Mouse (Mus musculus) gastrocnemius, postnatal 10 days (tissue): ENCODE measurements around the gene Gm28539. TPM values are rescaled to one million over a fixed set of nuclear protein-coding genes. Genes with fewer than 3 reads are reported as not detected.
"Not testable (repeated sequence)": the region's sequence is repeated elsewhere in the genome, so short reads cannot be mapped to it uniquely, and the experiment has no call there.

Source experiments
- DNase-seq: peaks from one replicate; pipeline ENCODE4 v3.0.0; 2021; ENCODE audit warnings: mixed read lengths
- total RNA-seq, 2 experiments: library from RNA; stranded (reverse); gene quantifications; 2 replicates each; pipeline ENCODE4 v1.2.3; 2021

Gm28539 gene
- total RNA-seq, 2 experiments from 2014 or later = 4.8 to 5.5 TPM

DNA sequence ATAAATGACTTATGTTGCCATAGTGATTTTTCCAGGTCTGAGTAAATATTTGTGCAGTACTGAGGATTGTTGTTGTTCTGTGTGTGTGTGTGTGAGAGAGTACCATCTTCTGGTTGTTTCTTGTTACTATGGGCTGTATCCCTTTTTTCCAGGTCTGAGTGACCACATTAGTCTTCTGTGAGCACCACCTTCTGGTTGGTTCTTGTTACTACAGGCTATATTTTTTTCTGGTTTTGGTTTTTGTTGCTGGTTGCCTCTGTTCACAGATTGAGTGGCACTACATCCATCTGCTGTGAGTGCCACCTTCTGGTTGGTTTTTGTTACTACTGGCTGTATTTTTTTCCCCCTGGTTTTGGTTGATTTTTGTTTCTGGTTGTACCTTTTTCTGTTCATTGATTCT lies 22.2 kb downstream of the Gm28539 start:
- DNase-seq = no peak

DNA sequence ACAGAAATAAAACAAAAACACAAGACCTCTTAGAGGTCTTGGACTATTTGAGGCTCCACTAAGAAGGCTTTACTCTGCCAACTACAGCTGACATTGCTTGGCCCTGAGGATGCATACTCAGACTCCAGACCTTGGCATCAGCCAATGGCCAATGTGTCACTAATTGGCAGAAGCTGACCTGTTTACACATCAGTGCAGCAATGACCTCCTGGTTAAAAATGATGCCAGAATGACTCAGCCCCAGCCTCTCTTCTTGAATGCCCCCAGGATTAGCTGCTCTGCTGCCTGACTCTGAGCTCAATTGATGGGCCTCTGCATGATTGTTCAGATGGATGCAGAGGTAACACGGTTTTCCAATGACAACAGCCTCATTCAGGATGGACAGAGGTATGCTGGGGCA lies 23.8 kb downstream of the Gm28539 start:
- peak; percentile 12 for DNase-seq

DNA sequence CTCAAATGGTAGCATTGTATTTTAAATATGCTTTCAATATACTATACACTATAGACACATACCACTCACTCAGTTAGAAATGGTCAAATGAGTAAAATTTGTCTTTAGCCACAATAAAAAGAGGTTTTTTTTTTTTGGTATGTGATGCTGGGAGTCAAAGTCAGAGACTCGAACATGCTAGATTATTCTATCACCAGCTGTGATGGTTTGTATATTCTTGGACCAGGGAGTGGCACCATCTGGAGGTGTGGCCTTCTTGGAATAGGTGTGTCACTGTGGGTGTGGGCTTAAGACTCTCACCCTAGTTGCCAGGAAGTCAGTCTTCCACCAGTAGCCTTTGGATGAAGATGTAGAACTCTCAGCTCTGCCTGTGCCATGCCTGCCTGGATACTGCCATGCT lies 34.1 kb downstream of the Gm28539 start:
- not testable (repeated sequence) for DNase-seq

DNA sequence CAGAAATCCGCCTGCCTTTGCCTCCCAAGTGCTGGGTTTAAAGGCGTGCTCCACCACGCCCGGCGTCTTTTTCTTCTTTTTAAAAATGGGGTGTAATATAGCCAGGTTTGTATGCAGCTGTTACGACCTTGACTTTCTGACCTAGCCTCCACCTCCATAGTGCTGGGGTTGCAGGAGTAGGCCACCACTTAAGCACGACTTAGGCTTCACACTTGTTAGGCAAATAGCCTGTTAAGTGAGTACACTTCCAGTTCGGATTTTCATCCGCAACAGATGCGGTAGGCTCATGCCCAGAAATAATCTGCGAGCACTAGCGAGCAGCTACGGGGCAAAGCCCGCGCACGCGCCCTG lies 39.7 kb downstream of the Gm28539 start:
- no peak for DNase-seq

DNA sequence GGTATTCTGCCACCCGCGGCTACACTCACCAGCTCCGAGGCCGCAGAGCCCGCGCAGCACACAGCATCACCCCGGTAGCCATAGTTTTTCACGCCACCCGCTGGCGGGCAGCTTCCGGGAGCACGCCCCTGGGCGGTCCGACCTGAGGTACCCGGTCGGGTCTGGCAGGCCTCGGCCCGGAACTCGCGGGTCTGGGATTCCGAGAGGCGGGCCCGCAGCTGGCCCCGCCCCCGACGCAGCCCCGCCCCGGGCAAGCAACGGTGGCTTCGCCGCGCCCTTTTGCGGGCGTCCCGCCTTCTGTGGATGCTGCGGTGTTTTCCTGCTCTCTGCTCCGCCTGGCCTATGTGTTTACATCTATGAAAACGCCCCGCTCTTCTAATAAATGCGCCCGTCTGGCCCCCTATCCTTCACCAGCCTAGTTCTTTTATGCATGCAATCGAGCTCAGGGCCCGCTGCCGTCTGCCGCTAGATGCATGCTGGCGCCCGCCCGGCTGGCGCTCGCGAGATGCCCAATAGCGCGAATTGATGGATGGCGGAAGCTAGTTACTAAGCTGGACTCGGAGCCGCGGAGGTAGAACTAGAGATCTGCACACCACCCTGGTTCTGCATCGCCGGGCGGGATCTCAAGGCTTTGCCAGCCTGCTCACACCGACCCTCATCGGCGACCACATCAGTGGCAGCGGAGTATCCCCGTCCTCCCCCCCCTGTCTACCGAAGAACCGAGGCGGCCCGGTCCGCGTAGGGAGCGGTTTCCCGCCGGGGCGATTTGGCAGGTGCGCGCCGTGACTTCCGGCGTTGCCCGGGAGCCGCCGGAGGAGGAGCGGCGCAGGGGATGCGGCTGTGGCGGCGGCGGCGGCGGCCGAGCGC lies 40.3 kb downstream of the Gm28539 start, which contains the start of the genes Mrpl40 and Hira:
Gene Mrpl40, minus strand, starts transcription at position 421 of the 867 bp plus-strand sequence.
Gene Hira, plus strand, starts transcription at position 596 of the 867 bp plus-strand sequence.
- DNase-seq = peak; percentile 94

DNA sequence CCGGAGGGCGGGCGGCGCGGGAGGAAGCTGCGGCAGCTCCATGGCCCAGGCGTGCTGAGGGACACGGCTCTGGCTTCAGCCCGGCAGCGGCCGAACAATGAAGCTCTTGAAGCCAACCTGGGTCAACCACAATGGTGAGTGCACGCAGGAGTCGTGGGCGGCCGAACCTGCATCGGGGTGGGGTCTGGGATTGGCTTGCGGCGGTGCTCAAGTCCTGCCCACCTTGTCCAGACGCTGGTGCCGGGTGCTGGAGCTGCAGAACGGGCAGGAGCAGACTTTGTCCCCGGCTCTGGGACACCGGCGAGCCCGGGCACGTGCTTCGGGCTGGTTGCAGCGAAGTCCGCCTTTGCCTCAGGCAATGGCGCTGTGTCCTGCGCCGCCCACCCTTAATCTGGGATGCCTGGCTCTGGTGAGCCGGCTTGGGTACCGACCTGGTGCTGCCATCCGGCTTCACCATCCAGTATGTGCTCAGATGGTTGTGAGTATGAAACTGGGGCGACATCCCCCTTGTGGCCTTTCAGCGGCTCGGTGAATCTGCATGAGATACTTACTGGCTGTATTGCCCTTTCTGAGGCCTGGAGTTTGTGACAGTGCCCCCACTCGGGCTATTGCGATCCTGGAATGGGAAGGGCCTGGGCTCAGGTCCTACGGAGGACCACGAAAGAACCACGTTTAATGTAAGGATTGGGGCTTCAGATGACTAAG lies 41.2 kb downstream of the Gm28539 start:
- DNase-seq = peak; percentile 40

DNA sequence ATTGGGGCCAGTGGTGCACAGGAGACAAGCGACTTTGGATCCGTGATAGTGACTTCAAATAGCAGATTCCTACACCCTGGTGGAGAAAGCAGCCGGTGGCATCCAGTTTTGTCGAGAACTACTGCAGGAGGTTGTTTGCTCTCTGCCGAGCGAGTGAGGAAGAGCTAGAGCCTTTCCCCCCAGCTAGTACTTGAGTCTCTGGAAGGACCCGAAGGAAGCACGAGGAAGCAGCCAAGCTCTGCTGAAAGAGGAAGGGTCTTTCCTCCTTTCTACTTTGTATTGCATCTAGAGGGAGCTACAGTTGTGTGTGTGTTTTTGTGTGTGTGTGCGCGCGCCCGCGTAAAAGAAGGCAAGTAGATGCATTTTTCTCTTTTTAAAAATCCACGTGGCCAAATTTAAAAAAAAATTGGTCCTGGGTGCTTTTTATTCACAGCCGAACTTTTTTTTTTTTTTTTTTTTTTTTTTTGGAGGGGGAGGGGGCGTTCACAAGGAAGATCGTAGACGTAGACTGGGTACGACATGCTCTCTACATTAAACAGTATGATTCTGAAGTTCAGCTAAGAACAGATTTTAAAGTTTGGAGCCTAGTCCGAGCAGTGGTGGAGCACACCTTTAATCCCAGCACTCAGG lies 41.8 kb downstream of the Gm28539 start:
- peak; percentile 4 for DNase-seq

DNA sequence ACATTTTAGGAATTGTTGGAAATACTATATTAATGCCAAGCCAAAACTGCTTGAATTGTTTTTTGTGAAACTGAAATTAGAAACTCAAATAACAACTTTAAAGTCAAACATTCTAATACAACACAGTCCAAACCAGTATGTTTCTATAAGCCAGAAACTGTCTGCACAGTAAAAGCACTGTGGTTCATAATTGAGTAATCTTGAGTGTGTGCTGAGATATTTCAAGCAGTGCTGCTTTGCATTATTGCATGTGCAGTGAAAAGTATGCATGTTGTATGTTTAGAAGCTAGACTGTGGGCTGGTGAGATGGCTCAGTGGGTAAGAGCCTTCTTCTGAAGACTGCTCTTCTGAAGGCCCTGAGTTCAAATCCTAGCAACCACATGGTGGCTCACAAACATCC lies 47.7 kb downstream of the Gm28539 start:
- DNase-seq = no peak

DNA sequence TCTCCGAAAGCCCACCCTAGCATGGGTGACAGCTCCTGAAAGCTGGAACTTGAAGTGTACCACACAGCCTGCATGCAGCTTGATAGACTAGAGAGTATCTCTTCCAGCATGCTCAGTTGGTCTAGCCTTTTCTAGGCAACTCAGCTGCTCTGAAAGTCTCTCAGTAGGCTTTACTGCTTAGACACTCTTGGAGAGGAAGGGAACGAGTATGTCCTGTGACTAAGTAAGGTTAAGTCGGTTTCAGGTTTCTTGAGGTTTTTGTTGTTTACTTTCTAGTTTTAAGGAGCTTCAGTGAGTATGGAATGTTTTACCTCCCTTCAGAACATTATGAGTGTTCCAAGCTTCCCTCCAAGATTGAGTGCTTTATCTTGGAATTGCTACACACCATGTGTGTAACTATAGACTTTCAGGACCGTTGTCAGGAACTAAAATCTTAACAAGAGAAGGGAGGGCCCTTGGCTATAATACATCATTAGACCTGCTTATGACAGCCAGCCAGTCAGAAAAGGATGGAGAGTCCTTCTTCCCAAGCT lies 57.5 kb downstream of the Gm28539 start:
- DNase-seq = no peak

DNA sequence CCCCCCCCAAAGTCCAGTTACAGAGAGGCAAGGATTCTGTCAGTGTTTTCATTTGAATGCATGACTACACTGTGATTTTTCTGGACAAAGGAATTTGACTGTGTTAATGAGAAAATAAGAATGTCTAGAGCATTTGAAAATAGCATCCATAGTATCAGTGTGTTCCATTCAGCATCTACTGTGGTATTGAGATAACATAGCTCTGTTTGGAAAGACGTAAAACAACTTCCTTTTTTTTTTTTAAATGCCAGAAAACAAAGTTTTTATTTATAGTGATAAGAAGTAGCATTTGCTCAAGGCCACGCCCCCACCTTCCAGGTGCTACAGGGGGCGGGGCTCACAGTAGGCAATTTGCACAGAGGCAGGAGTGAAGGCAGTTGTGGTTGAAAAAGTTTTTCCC lies 58.9 kb downstream of the Gm28539 start:
- no peak for DNase-seq

DNA sequence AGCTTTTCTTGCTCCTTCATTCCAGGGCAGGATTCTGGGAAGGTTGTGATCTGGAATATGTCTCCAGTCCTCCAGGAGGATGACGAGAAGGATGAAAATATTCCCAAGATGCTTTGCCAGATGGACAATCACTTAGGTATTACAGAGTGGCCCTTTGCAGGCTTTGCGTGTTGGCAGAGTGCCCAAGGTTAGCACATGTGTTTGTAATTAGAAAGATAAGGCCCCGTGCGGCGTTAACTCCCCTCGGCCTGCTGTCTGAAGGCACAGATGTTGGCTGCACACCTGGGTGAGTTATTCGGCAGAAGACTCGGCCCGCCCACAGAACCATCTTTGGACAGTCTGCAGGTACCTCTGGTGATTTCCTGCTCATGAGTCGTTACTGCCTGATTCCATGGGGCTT lies 60.0 kb downstream of the Gm28539 start:
- peak; percentile 23 for DNase-seq

DNA sequence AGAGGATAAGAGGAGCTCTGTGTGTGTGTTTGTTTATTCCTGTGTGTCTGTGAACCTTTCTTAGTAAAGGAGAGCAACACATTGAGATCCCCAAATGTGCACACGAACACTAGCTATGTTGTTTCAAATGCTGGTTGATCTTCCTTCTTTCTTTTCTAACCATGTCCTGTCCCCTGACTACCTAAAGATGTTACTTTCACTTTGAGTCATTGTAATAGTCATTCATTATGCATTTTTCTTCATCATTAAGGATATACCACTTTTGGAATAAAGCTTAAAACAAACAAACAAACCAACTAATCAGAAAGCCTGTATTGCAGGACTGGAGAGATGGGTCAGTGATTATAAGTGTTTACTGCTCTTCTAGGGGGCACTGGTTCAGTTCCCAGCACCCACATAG lies 69.3 kb downstream of the Gm28539 start:
- DNase-seq = no peak

DNA sequence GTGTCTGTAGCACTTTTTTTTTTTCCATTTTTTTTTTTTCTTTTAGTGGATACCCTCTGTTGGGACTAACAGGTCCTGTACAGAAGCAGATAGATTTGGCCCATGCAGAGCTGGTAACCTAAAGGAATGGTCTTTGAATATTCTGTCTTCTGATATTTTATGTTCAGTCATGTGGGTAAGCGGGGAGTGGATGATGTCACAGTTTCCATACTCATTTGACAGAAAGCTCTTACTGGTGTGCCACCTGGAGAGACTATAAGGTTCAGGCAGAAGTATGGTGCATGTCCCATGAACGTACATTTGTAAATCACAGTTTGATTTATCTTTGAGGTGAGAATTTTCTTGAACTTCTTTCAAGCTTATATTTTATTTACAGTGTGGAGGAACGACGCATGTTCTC lies 79.7 kb downstream of the Gm28539 start:
- no peak for DNase-seq

DNA sequence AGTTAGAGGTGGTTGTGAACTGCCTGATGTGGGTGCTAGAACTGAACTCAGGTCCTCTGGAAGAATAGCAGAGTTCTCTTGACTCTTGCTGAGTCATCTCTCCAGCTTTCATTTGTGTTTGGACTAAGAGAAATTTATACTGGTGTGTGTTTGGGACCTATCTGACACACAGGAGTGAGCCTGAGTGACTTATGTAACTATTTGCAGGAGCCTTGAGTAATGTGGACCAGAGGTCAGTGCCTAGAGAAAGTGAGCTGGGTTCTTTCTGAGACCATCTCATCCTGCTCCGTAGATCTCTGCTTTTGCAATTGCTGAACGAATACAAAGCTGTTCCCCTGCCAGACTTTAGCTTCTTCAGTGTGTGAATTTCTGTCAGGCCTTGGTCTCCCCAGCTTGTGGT lies 85.4 kb downstream of the Gm28539 start:
- DNase-seq = no peak

DNA sequence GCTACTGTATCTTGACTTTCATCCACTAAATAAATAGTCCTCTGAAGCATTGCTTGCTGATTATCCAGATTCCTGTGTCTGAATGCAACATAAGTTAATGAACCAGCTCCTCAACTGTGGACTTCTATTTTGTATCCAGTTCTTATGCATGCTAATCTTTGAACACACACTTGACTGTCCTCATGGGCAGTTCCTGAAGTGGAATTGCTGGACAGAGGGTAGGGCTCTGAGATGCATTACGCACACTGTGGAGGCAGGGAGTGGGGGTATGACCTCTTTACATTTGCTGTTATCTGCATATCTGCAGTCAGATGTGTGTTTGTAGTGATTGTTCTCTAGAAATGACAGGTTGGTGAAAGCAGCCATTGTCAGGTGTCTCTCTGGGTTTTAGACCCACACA lies 91.6 kb downstream of the Gm28539 start:
- DNase-seq = no peak

DNA sequence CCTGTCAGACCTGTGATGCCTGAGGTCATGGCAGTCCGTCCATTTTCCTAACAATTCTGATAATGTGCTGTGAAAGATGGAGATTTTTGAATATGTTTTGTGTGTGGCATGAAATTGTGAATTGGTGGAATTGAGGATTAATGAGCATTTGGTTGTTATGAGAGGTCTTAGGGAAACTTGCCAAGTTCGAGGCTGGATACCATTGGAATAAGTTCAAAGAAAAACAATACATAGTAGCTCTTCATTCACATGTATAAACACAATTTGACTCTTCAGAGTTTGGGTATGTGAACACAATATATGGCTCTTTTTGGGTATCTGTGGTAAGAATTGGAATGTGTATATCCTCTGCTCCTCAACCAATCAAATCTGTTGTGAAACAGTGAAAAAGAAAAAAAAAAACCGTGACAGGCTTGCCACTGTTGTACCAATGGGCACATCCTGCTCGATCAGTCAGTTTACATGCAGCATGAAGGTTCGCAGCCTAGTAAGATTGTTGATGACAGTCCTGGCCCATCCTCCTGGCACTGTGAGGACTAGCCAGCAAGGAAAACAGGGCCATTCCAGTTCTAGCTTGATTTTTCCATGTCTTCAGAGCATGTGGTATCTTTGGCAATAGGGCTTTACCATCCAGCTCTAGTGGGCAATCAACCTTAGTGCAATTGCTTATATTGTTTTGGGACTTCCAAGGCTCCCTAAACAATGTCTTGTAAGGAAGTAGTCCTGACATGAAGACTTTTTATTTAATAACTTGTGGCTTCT lies 102.1 kb downstream of the Gm28539 start:
- DNase-seq = no peak

DNA sequence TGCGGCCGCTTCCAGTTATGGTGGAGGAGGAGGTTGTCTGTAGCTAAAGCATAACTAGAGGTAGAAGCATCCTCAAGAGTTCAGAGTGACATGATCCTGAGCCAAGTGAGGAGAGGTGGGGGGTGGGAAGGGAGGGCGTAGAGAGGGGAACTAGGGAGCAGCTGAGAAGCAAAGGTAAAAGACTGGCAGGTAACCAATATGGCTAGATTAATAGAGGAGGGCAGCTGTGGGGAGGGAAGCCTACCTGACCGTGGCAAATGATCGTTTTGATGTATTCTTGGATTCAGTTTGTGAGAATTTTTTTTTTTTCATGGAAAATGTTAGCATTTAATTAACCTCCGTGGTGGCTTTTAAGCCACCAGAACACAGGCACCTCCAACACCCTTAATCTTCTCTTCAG lies 107.5 kb downstream of the Gm28539 start:
- no peak for DNase-seq

DNA sequence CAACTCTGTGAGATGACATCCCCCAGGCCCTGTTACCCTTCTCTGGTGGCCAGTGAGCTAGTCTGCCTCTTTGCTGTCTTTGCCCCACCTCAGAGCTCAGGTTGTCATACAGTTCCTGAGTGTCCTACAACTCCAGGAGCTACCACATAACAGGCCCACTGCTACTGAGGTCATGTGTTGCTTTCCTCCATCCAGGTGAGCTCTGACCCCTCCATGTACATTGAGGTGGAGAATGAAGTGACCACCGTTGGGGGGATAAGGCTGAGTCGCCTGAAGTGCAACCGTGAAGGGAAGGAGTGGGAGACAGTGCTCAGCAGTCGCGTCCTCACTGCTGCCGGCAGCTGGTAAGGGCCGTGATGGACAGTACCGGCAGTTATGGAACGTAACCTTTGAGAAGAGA lies 112.6 kb downstream of the Gm28539 start:
- no peak for DNase-seq

DNA sequence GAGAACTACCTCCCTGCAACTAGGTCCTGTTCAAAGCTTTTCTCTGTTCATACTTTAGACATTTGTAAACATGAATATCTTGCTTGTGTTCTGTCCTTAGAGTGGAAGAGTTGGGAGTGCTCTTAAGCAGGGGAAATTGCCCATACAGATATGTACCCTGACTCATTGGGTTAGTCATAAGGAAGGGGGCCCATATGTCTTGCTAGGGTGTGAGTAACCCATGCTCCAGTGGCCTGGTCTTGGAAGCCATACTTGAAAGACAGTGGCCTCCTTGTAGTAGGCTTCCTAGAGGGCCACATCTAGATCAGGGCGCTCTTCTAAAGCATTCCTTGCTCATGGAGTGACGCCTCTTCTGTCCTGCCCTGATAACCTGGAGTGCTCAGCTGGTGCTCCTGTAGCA lies 114.0 kb downstream of the Gm28539 start:
- no peak for DNase-seq

DNA sequence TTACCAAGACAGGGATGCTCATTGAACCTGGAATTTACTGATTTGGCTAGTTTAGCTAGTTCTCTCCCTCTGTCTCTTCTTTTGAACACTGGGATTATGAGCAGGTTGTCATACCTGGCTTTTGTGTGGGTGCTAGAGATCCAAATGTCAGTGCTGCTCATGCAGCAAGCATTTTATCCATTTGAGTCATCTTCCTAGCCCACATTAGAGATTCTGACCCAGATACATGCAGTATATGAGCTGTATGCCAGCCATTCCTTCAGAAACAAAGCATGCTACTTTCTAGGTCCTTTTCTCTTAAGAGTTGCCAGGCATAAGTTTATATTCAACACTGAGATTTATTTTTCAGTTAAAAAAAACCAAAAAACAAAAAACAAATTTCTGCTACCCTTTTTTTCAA lies 116.4 kb downstream of the Gm28539 start:
- no peak for DNase-seq

DNA sequence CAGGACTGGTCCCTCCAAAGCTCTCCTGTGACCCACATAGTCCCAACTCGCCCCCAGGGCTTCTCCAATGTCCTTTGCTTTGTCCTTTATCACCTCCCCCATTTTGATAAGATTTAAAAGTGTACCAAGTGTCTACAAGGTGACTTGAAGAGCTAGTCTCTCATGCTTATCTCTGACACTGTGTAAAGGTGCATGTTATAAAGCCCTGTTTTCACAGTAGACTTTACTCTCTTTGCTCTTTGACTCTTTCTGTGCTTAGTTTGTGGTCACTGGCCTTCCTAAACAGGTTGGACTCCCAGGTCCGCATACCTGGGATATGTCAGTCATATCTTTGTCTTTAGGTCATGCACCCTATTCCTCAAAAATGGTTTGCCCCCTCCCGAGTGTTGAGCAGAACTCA lies 118.7 kb downstream of the Gm28539 start:
- DNase-seq = no peak

DNA sequence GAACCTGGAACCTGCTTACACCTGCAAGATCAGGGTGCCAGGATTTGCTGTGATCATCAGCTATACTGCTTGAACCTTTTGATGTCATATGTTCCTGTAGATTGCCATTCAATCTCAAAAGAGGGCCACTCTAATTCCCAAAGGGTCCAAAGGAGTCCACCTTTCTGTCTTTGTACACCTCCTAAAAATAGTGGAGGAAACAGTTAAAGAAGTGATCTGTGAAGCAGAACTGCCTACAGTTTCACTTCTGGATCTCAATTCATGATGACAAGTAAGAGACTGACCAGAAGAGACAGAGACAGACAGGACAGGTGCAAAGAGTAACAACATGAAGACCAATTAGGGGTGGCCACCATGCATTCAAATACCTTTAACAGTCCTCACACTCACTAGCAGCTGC lies 127.1 kb downstream of the Gm28539 start:
- DNase-seq = no peak
